Mouse (Mus musculus) neutrophil, adult 5-6 weeks (primary cell): ENCODE data around the gene 2610042L04Rik. TPM values are rescaled to one million over a fixed set of nuclear protein-coding genes. Genes with fewer than 3 reads are reported as not detected.
"Not testable (repeated sequence)": the region's sequence is repeated elsewhere in the genome, so short reads cannot be mapped to it uniquely, and the experiment has no call there.

Experiments used
- ATAC-seq: fragments of 151-379, 151-347 bp; 2 replicates; pipeline ENCODE4 v1.8.0; 2017; ENCODE audit warnings: mild to moderate bottlenecking, moderate TSS enrichment; ENCODE audit not compliant: insufficient number of reproducible peaks, poor library complexity, low FRiP score, severe bottlenecking; ENCODE audit errors: extremely low read depth
- total RNA-seq: library from RNA; stranded (forward); fragments of 200-1000 nt; gene quantifications from 2 replicates; pipeline ENCODE4 v1.2.3, GENCODE M21; 2017

The 2610042L04Rik gene
- total RNA-seq, result not detected in 2 replicates

DNA sequence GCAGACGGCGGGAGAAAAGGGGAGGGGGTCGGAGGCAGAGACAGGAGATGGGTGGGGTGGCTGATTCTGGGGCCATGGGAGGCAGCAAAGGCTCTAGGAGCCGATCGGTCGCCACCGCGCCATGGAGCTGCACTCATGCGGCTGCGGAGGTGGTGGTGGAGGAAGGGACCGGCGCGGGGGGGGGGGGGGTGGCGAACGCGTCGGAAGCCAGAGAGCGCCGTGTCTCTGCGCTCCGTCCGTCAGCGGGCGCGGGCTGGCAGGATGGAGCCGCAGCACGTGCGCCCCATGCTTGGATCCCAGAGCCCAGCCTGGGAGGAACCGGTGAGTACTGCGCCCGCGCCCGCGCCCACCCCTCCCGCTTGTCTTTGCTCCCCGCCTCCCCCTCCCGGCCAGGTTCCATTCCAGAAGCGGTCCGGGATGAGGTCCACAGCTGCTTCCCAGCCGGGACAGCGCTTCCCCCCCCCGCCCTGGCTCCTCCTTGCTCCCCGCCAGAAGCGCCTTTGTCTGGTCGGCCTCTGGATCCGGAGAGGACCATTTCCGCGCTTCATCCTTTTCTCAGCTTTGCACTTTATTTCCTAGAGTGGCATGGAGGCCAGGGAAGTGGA lies at the start of gene 2610042L04Rik:
Gene 2610042L04Rik (plus strand): TSS at position 288 of the 605 bp plus-strand sequence.
- ATAC-seq, result not testable (repeated sequence)

DNA sequence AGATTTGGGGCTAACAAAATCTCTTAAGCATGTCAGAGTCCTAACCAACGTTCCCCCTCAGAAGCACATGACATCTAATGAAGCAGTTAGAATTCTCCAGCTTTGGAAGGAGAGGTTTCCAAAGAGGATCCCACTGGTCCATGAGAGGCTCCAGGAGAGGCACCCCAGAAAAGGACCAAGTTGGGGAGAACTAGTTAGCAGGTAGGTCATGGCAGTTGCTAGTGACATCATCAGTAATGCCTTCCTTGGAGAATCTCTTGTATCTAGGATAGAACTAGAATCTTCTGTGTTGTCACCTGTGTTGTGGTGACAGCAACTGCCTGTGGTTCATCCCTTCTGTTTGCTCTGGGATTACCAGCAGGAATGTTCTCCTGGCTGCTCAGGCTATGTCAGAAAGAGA lies 17.6 kb upstream of the 2610042L04Rik start, which contains the start of gene Gm3149:
Gene Gm3149 (plus strand): TSS at position 301 of the 400 bp plus-strand sequence.
- ATAC-seq, result not testable (repeated sequence)

DNA sequence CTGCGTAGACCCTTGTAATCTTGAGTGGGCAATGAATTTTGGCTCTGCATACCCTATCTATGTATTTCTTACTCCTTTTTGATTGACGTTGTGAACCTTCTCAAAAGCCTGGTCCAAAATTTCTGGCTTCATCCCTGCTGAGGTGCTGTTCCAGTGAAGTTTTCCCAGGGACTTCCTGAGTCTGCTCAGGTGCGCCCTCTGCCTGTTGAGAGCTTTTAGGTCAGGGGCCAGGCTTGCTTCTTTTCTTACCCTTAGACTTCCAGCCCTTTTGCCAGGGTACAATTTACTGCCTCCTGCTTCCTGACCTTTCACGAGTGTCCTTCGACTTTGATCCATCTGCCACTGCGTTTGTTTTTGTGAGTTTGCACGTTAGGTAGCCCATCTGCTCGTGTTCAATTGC lies 943 bp downstream of the 2610042L04Rik start:
- ATAC-seq, result not testable (repeated sequence)

DNA sequence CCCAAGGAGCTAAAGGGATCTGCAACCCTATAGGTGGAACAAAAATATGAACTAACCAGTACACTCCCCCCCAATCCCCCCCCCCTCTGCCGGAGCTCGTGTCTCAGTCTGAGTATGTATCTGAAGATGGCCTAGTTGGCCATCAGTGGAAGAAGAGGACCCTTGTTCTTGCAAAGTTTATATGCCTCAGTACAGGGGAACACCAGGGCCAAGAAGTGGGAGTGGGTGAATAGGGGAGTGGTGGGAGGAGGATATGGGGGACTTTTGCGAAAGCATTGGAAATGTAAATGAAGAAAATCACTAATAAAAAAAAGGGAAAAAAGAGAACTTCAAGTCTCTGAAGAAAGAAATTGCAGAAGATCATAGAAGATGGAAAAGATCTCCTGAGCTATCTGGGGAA lies 34.4 kb downstream of the 2610042L04Rik start:
- not testable (repeated sequence) for ATAC-seq

DNA sequence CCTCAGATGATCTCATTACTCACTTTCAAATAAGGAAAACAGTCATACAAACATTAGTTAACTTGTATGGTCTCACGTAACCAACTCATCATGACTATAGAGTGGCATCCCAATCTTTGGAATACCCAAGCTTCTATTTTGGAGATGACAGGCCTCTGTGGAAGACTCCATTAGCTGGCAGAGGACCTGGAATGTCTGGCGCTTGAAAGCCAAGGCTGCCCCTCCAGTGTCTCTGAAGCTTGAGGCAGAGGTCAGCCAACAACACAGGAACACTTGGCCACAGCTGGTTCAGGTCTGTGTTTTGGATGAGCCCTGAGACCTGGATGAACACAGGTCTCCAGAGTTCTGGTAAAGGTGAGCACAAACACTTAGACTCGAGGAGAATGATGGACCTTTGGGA lies 35.1 kb downstream of the 2610042L04Rik start:
- ATAC-seq, result not testable (repeated sequence)

DNA sequence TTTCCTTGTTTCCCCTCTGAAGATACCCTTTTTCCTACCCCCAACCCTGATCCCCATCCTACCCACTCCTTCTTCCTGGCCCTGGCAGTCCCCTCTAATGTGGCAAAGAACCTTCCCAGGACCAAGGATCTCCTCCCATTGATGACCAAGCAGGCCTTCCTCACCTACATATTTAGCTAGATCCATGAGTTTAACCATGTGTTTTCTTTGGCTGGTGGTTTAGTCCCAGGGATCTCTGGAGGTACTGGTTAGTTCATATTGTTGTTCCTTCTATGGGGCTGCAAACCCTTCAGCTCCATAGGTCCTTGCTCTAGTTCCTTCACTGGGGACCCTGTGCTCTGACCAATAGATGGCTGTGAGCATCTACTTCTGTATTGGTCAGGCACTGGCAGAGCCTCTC lies 43.3 kb downstream of the 2610042L04Rik start:
- ATAC-seq, result not testable (repeated sequence)

DNA sequence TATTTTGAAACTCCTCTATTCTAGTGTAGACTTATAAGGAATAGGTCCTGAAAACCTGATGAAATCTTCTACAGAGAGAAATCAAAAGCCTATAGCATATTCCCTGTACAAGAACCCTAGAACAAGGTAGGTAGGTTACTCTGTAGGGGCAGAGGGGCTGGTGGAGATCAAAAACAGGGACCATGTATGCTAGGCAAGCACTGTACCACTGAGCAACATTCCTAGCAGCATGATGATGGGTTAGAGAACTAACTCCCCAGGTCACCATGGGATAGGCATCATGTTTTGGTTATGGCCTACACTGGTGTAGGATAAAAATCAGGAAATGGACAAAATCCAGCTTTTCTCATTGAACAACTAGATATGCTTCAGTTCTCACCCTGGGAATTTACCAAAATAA lies 51.0 kb downstream of the 2610042L04Rik start:
- not testable (repeated sequence) for ATAC-seq

DNA sequence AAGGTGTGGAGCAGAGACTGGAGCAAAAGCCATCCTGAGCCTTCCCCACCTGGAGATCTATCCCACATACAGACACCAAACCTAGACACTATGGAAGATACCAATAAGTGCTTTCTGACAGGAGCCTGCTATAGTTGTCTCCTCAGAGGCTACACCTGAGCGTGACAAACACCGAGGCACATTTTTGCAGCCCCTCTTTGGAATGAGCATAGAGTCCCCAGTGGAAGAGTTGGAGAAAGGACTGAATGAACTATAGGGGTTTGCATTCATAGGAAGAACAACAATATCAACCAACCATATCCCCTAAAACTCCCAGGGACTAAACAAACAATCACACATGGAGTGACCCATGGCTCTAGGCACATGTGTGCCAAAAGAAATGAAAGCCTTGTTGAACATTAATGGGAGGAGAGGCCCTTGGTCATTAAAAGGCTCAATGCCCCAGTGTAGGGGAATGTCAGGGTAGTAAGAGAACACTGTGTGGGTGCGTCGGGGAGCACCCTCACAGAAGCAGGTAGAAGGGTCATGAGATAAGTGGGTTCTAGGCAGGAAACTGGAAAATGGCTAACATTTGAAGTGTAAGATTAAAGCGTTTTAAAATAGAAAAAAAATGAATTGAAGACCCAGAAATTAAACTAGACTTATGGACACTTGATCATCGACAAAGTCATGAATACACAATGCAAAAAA lies 58.4 kb downstream of the 2610042L04Rik start:
- not testable (repeated sequence) for ATAC-seq

DNA sequence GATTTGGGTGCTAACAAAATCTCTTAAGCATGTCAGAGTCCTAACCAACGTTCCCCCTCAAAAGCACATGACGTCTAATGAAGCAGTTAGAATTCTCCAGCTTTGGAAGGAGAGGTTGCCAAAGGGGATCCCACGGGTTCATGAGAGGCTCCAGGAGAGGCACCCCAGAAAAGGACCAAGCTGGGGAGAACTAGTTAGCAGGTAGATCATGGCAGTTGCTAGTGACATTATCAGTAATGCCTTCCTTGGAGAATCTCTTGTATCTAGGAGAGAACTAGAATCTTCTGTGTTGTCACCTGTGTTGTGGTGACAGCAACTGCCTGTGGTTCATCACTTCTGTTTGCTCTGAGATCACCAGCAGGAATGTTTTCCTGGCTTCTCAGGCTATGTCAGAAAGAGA lies 62.7 kb downstream of the 2610042L04Rik start, which contains the start of gene Gm3159:
Gene Gm3159 (plus strand): TSS at position 301 of the 400 bp plus-strand sequence.
- ATAC-seq, result not testable (repeated sequence)

DNA sequence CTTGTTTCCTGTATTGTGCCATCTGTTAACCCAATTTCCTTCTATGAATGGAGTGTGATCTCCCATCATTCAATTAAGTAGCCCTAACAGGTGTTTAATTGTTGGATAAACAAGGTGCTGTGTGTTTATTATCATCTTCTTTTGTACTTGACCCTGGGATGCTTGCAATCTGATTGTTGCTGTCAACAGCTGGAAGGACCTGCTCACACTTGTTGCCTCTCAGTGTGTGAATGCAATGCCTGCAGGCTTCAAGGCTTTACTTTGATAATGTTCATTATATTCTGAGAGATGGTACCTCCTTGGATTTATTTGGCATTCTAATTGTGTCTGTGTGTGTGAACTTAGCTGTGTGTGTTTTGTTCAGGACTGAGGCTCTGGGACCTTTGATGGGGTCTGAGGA lies 64.1 kb downstream of the 2610042L04Rik start:
- ATAC-seq, result not testable (repeated sequence)

DNA sequence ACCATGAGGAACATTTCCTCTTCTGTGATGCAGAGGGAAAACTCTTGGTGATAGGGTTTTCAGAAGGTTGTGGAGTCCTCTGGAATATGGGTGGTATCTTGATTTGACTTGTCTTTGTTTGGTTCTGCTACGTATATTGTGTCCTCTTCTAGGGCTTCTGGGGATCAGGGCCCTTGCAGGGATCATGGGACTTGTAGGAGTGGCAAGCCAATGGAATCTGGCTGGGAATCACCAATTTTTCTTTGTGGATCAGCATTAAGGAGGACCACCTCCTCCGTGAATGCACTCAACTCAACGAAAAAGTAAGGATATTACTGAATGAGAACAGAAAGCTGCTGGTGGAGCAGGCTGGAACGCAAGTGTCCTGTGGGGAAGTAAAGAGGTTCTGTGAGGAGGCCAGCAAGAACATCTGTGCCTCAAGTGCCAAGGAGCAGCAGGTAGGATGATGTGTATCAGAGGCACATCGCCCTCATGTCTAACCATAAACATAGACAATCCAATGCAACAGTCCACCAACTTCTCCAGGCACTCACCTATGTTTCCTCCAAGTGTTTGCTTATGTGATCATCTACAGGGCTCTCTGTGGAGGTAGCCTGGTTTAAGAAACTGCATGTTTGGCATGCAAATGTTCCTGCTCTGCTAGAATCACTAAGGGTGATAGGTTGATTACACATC lies 65.7 kb downstream of the 2610042L04Rik start:
- not testable (repeated sequence) for ATAC-seq

DNA sequence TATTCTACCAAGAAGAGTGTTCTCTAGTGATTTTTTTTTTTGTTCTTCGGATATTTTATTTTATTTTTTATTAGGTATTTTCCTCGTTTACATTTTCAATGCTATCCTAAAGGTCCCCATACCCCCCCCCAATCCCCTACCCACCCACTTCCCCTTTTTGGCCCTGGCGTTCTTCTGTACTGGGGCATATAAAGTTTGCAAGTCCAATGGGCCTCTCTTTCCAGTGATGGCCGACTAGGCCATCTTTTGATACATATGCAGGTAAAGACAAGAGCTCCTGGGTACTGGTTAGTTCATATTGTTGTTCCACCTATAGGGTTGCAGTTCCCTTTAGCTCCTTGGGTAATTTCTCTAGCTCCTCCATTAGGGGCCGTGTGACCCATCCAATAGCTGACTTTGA lies 66.7 kb downstream of the 2610042L04Rik start:
- not testable (repeated sequence) for ATAC-seq

DNA sequence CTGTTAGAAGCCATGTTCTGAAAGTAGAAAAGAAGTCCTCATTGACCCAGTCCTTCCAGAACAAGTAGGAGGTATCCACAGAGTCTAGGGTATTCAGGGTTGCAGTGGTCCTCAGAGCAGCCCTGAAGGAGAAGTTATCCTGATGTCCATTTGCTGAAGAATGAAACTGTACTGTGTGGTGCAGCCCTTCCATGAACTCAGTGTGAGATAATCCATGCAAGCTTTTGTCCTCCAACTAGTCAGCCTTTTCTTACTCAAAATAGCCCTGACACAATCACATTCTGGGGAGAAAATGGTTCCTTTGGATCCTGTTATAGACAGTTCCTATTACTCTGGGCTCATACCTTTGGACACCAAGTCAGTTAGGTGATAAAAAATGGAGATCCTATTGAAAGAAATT lies 69.3 kb downstream of the 2610042L04Rik start:
- ATAC-seq, result not testable (repeated sequence)

Other genes with a start within 250 kb of the 2610042L04Rik start
- gene Gm8108, start 224.2 kb upstream of the 2610042L04Rik start, total RNA-seq, result not detected in 2 replicates
- not detected in 2 replicates for gene Gm3127, start 169.7 kb upstream of the 2610042L04Rik start, total RNA-seq
- not detected in 2 replicates for gene Gm2974, start 152.2 kb upstream of the 2610042L04Rik start, total RNA-seq
- 0.23 TPM in 1 of 2 replicates, not detected in the other for gene Gm3138, start 85.1 kb upstream of the 2610042L04Rik start, total RNA-seq
- not detected in 2 replicates for gene Gm3149, start 17.5 kb upstream of the 2610042L04Rik start, total RNA-seq
- not detected in 2 replicates for gene Gm3159, start 62.8 kb downstream of the 2610042L04Rik start, total RNA-seq
- 0.47 TPM in 1 of 2 replicates, not detected in the other for gene Gm3164, start 80.7 kb downstream of the 2610042L04Rik start, total RNA-seq
- 1.2 TPM in 1 of 2 replicates, not detected in the other for gene Gm3173, start 96.2 kb downstream of the 2610042L04Rik start, total RNA-seq
- 0.58 TPM in 1 of 2 replicates, not detected in the other for gene Gm3182, start 147.0 kb downstream of the 2610042L04Rik start, total RNA-seq
- not detected in 2 replicates for gene Gm3047, start 220.6 kb downstream of the 2610042L04Rik start, total RNA-seq